Comparison of ENCODE assay signal across 10 mouse cellular contexts in the genomic region with DNA sequence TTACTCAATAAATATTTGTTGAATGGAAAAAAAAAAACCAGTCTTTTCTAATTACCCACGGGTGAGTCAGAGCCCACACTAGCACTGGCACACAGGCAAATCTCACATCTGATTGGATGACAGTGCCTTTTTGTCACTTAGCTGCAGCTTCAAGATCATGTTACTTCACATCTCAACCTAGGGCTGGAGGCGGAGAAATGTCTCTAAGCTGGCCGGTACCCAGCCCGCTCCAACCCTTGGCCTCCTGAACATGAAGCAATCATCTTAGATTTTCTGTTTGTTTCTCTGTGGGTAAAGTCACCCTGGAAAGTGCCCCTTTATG.
DNase-seq lines count a peak whose midpoint lies in the region; ATAC-seq and TF ChIP-seq lines count a peak whose summit lies in the region.
"Had no signal": no experiment of that assay in that cellular context is flagged by ENCODE, and none has a peak within 500 bp of the region (broad histone marks: within the 10 kb centered on the region; RNA-seq: fewer than 3 reads in every experiment).

No protein-coding gene starts in this region.

- H3K27me3 ChIP-seq in forebrain, embryonic 12.5 days: no peaks in the 10 kb centered on the region
- no peaks in the 10 kb centered on the region for H3K27me3 ChIP-seq in forebrain, embryonic 14.5 days (replicated peaks; ENCODE audit: control insufficient read depth, insufficient read depth, low read length)
- H3K27me3 ChIP-seq in lung, embryonic 14.5 days (ENCODE audit: insufficient read depth, low read length): no peaks in the 10 kb centered on the region

- H3K9ac ChIP-seq in forebrain, embryonic 12.5 days: no peak overlapping the region
- no peak overlapping the region for H3K9ac ChIP-seq in forebrain, embryonic 14.5 days (ENCODE audit: low read length)
- H3K9ac ChIP-seq in lung, embryonic 14.5 days: no peak overlapping the region

- no peak for DNase-seq in forebrain, embryonic 14.5 days (ENCODE audit: low spot score)
- peak; percentile 80 for DNase-seq in 3134 (ENCODE audit: extremely low read depth, insufficient read length, low spot score)
- peak; percentile 98 for DNase-seq in adipocyte (ENCODE audit: low spot score)
- peak; percentile 36 for DNase-seq in lung, embryonic 14.5 days
- DNase-seq in left cerebral cortex, postnatal 4 days: no peak
- DNase-seq in kidney, postnatal 4 days: no peak
- DNase-seq: heart, postnatal 14 days had no signal

- 0 out of 2 replicates have a peak overlapping the region, but pooled peaks have one; percentile 36 for H3K27ac ChIP-seq in forebrain, embryonic 12.5 days
- no peak overlapping the region for H3K27ac ChIP-seq in forebrain, embryonic 14.5 days (ENCODE audit: low read depth, low read length)
- no peak overlapping the region for H3K27ac ChIP-seq in lung, embryonic 14.5 days (ENCODE audit: low read depth)
- H3K27ac ChIP-seq: limb, embryonic 10.5 days had no signal

- H3K4me1 ChIP-seq in forebrain, embryonic 12.5 days: peaks cover 15% of the 10 kb centered on the region
- no peaks in the 10 kb centered on the region for H3K4me1 ChIP-seq in forebrain, embryonic 14.5 days (ENCODE audit: control insufficient read depth, insufficient read depth, low read length)
- no peaks in the 10 kb centered on the region for H3K4me1 ChIP-seq in lung, embryonic 14.5 days (ENCODE audit: insufficient read depth)
- H3K4me1 ChIP-seq: limb, embryonic 10.5 days had no signal

- H3K36me3 ChIP-seq in forebrain, embryonic 12.5 days (replicated peaks): peaks cover 80% of the 10 kb centered on the region
- H3K36me3 ChIP-seq in forebrain, embryonic 14.5 days (ENCODE audit: control insufficient read depth, insufficient read depth, low read length): peaks cover 85% of the 10 kb centered on the region
- H3K36me3 ChIP-seq in lung, embryonic 14.5 days (ENCODE audit: insufficient read depth): peaks cover 95% of the 10 kb centered on the region

- H3K9me3 ChIP-seq in forebrain, embryonic 12.5 days: no peaks in the 10 kb centered on the region
- no peaks in the 10 kb centered on the region for H3K9me3 ChIP-seq in forebrain, embryonic 14.5 days (replicated peaks; ENCODE audit: control insufficient read depth, low read length)
- H3K9me3 ChIP-seq in lung, embryonic 14.5 days (ENCODE audit: low read depth, low read length): no peaks in the 10 kb centered on the region
- H3K9me3 ChIP-seq: limb, embryonic 10.5 days had no signal

- no peak for ATAC-seq in forebrain, embryonic 12.5 days (ENCODE audit: low FRiP score)
- ATAC-seq in forebrain, embryonic 14.5 days: no peak
- no peak; the same call in 1 of the 2 replicates for ATAC-seq in lung, embryonic 14.5 days (ENCODE audit: insufficient read depth)
- ATAC-seq in megakaryocyte-erythroid progenitor cell, adult 5-6 weeks (replicated peaks; ENCODE audit: low FRiP score, low TSS enrichment, poor library complexity, severe bottlenecking): no peak

- TF ChIP-seq CTCF in lung, embryonic 14.5 days (IDR thresholded peaks at IDR 0.05; ENCODE audit: low read depth): no peak

- H3K4me2 ChIP-seq in forebrain, embryonic 12.5 days: no peak overlapping the region
- H3K4me2 ChIP-seq in forebrain, embryonic 14.5 days (ENCODE audit: low read length): no peak overlapping the region
- H3K4me2 ChIP-seq in lung, embryonic 14.5 days: no peak overlapping the region

- intact Hi-C loops in left cerebral cortex, postnatal 4 days (cut with DNase I): no loop called here

- H3K4me3 ChIP-seq in forebrain, embryonic 12.5 days (replicated peaks): no peak overlapping the region
- no peak overlapping the region for H3K4me3 ChIP-seq in forebrain, embryonic 14.5 days (ENCODE audit: low read depth, low read length)
- H3K4me3 ChIP-seq in lung, embryonic 14.5 days (ENCODE audit: low read depth, low read length): no peak overlapping the region
- H3K4me3 ChIP-seq: limb, embryonic 10.5 days had no signal

- WGBS in forebrain, embryonic 12.5 days: 39% methylated on average over 4 of the region's 4 CpGs
- 34% methylated on average over 4 of the region's 4 CpGs for WGBS in forebrain, embryonic 14.5 days
- WGBS in lung, embryonic 14.5 days: 44% methylated on average over 4 of the region's 4 CpGs

Comparison
In these comparisons a context has a peak if more than half of its experiments do, and no peak if none do; other contexts are left out.
1. DNase-seq: peak in 3134 (single experiment), adipocyte (single experiment) and lung, embryonic 14.5 days (single experiment); none in forebrain, embryonic 14.5 days (single experiment), left cerebral cortex, postnatal 4 days (single experiment) and kidney, postnatal 4 days (0 of 2).